Mouse (Mus musculus) brain, embryonic 14.5 days (tissue): ENCODE measurements at regions not wholly inside any gene's neighbourhood (a gene's known extent, or its start where the extent isn't known, plus 50 kb on each side); places are given as distances from the start of the nearest gene placed in this dataset.

Source experiments
- CTCF ChIP-seq: fragments of 200-500 bp; IDR thresholded peaks from 2 replicates; pipeline ENCODE4 v1.5.1; 2012; ENCODE audit warnings: inconsistent platforms, mild to moderate bottlenecking, moderate library complexity, borderline replicate concordance; ENCODE audit not compliant: insufficient read depth, insufficient read length; ENCODE audit errors: extremely low read depth
- POLR2A ChIP-seq: fragments of 200-500 bp; IDR thresholded peaks from 2 replicates; pipeline ENCODE4 v1.6.1; 2012; ENCODE audit warnings: mild to moderate bottlenecking, inconsistent platforms, borderline replicate concordance; ENCODE audit not compliant: poor library complexity, insufficient read depth, insufficient read length, severe bottlenecking; ENCODE audit errors: extremely low read depth

DNA sequence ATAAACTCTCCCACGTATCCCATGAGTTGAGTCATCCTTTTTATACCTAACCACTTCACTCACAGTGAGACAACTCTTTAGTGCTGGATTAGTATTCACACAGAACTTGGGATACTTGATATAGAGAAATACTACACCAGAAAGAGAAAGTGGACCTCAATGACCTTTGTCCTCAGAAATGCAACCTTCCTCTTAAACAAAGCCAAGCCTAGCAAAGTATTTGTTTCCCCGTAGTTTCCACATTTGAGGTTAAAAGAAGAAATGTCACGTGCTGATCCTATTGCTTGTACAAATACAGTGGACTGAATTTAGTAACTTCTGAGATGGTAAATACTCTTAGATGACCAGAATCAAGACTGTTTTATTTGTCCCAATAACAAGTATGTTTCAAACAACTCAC is 464.8 kb downstream of the Klf5 start:
- no peak for TF ChIP-seq CTCF
- TF ChIP-seq POLR2A = no peak
